Comparison of ENCODE assay signal across 13 mouse cellular contexts in the genomic region with DNA sequence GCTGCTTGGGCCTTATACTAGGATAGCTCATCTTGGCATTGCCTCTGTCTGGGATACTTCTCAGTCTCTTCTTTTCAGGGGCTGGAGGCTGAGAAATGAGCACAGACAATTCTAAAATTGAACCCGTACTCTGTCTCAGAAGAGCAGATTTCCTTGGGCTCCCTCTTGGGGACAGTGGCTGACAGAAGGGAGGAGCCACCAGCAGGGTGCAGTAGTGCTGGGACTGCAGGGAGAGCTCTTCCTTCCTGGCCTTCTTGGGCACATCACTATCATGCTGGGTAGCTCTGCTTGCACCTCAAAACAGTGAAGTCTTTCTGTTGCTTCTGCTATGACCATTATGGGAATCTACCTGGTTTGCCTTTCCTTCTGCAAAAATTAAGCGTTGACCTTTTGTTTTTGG. TPM values are rescaled to one million over a fixed set of nuclear protein-coding genes. Genes with fewer than 3 reads are reported as not detected.
A peak's percentile ranks its signal among the peaks of the same experiment; 100 is the strongest.
DNase-seq lines count a peak whose midpoint lies in the region; ATAC-seq and TF ChIP-seq lines count a peak whose summit lies in the region.
"Had no signal": no experiment of that assay in that cellular context is flagged by ENCODE, and none has a peak within 500 bp of the region (broad histone marks: within the 10 kb centered on the region; RNA-seq: fewer than 3 reads in every experiment).

No protein-coding gene starts in this region.

- H3K27ac ChIP-seq in kidney, postnatal 0 days: no peak overlapping the region
- H3K27ac ChIP-seq in kidney, embryonic 15.5 days: no peak overlapping the region
- no peak overlapping the region for H3K27ac ChIP-seq in bone marrow, adult 2 months (ENCODE audit: control insufficient read depth, insufficient read depth, low read depth, low read length, poor library complexity)
- peak overlapping the region; percentile 63 for H3K27ac ChIP-seq in midbrain, embryonic 14.5 days (replicated peaks; ENCODE audit: low read depth, low read length)
- H3K27ac ChIP-seq: forebrain, embryonic 12.5 days had no signal

- no peak overlapping the region for H3K4me2 ChIP-seq in kidney, postnatal 0 days (ENCODE audit: low read length)
- no peak overlapping the region for H3K4me2 ChIP-seq in kidney, embryonic 15.5 days
- no peak overlapping the region for H3K4me2 ChIP-seq in midbrain, embryonic 14.5 days (ENCODE audit: low read length)
- H3K4me2 ChIP-seq: forebrain, embryonic 12.5 days had no signal

- peaks cover under 1% of the 10 kb centered on the region; the same call in 1 of the 2 replicates for H3K4me1 ChIP-seq in kidney, postnatal 0 days (replicated peaks; ENCODE audit: insufficient read depth, low read length)
- peaks cover 11% of the 10 kb centered on the region for H3K4me1 ChIP-seq in kidney, embryonic 15.5 days
- no peaks in the 10 kb centered on the region for H3K4me1 ChIP-seq in bone marrow, adult 2 months (ENCODE audit: control insufficient read depth, insufficient read depth, low read length)
- peaks cover 15% of the 10 kb centered on the region; the same call in 1 of the 2 replicates for H3K4me1 ChIP-seq in midbrain, embryonic 14.5 days (ENCODE audit: control insufficient read depth, insufficient read depth, low read length)

- no peaks in the 10 kb centered on the region for H3K9me3 ChIP-seq in kidney, postnatal 0 days (replicated peaks; ENCODE audit: low read length)
- H3K9me3 ChIP-seq in kidney, embryonic 15.5 days (replicated peaks): no peaks in the 10 kb centered on the region
- no peaks in the 10 kb centered on the region for H3K9me3 ChIP-seq in midbrain, embryonic 14.5 days (ENCODE audit: control insufficient read depth, low read length)
- H3K9me3 ChIP-seq: forebrain, embryonic 12.5 days had no signal

- H3K27me3 ChIP-seq in kidney, postnatal 0 days (ENCODE audit: insufficient read depth, low read length): no peaks in the 10 kb centered on the region
- peaks cover 6% of the 10 kb centered on the region; the same call in 1 of the 2 replicates for H3K27me3 ChIP-seq in kidney, embryonic 15.5 days
- no peaks in the 10 kb centered on the region for H3K27me3 ChIP-seq in midbrain, embryonic 14.5 days (ENCODE audit: control insufficient read depth, insufficient read depth, low read length)

- no peak for ATAC-seq in kidney, postnatal 0 days (replicated peaks; ENCODE audit: low FRiP score, low read depth)
- no peak for ATAC-seq in kidney, embryonic 15.5 days (replicated peaks; ENCODE audit: low FRiP score)
- no peak for ATAC-seq in midbrain, embryonic 14.5 days (ENCODE audit: low FRiP score, low TSS enrichment)
- ATAC-seq: Patski had no signal

- no peaks in the 10 kb centered on the region for H3K36me3 ChIP-seq in kidney, postnatal 0 days (ENCODE audit: insufficient read depth, low read length)
- no peaks in the 10 kb centered on the region for H3K36me3 ChIP-seq in kidney, embryonic 15.5 days
- H3K36me3 ChIP-seq in midbrain, embryonic 14.5 days (ENCODE audit: control insufficient read depth, insufficient read depth, low read length): no peaks in the 10 kb centered on the region
- H3K36me3 ChIP-seq: forebrain, embryonic 12.5 days had no signal

- H3K9ac ChIP-seq in kidney, postnatal 0 days (ENCODE audit: low read depth, low read length): no peak overlapping the region
- H3K9ac ChIP-seq in kidney, embryonic 15.5 days: no peak overlapping the region
- no peak overlapping the region for H3K9ac ChIP-seq in midbrain, embryonic 14.5 days (replicated peaks; ENCODE audit: low read length)
- H3K9ac ChIP-seq: forebrain, embryonic 12.5 days had no signal

- TF ChIP-seq CTCF in kidney, postnatal 0 days (IDR thresholded peaks at IDR 0.05; ENCODE audit: low read depth): peak; percentile 43
- peak; percentile 21; the same call in 1 of the 2 replicates for TF ChIP-seq CTCF in bone marrow, adult 2 months (IDR thresholded peaks at IDR 0.05; ENCODE audit: control insufficient read depth, insufficient read depth, low read length)

- 41% methylated on average over 2 of the region's 2 CpGs for WGBS in kidney, postnatal 0 days
- WGBS in kidney, embryonic 15.5 days: 49% methylated on average over 2 of the region's 2 CpGs
- 54% methylated on average over 2 of the region's 2 CpGs for WGBS in bone marrow, adult 2 months
- 28% methylated on average over 2 of the region's 2 CpGs for WGBS in midbrain, embryonic 14.5 days

- no peak overlapping the region for H3K4me3 ChIP-seq in kidney, postnatal 0 days (replicated peaks; ENCODE audit: low read depth, low read length)
- H3K4me3 ChIP-seq in kidney, embryonic 15.5 days (replicated peaks): no peak overlapping the region
- H3K4me3 ChIP-seq in bone marrow, adult 2 months (replicated peaks; ENCODE audit: control insufficient read depth, low read depth, low read length): no peak overlapping the region
- no peak overlapping the region for H3K4me3 ChIP-seq in midbrain, embryonic 14.5 days (replicated peaks; ENCODE audit: low read depth, low read length)
- H3K4me3 ChIP-seq: forebrain, embryonic 12.5 days had no signal

- TF ChIP-seq POLR2A in bone marrow, adult 2 months (IDR thresholded peaks at IDR 0.05; ENCODE audit: borderline replicate concordance, control insufficient read depth, low read depth, low read length): no peak

- peak; percentile 41 for DNase-seq in embryo, embryonic 10 days (ENCODE audit: low spot score)
- DNase-seq in embryo, embryonic 10.5 days (ENCODE audit: low spot score): no peak
- no peak for DNase-seq in kidney, postnatal 0 days (ENCODE audit: low spot score)
- peak; percentile 20 for DNase-seq in midbrain, embryonic 14.5 days
- DNase-seq in right cerebral cortex, postnatal 10 days (ENCODE audit: low spot score in 2 of 2): no peak
- DNase-seq in layer of hippocampus, postnatal 14 days (ENCODE audit: low spot score in 2 of 2): no peak
- DNase-seq: adrenal gland, postnatal 36 days; kidney, adult 18-20 months; spleen, adult 18-20 months had no signal

RNA-seq across cellular contexts. Expression of a gene that starts 5.4 kb away (rescaled TPM):
- 12.9 and 13.8 TPM in 2 replicates for polyA plus RNA-seq in kidney, postnatal 0 days (2015; fragmentation: Nextera tagmentation; extraction: Ambion mirVana)
- 14.7 and 14.8 TPM in 2 replicates for polyA plus RNA-seq in kidney, embryonic 15.5 days (2015; fragmentation: Nextera tagmentation; extraction: Ambion mirVana)
- polyA plus RNA-seq in bone marrow, adult 2 months (2011; ENCODE audit: insufficient read depth, insufficient read length, low replicate concordance, missing spikeins): 5.1 and 16.1 TPM in 2 replicates
- 9.4 and 11.3 TPM in 2 replicates for polyA plus RNA-seq in midbrain, embryonic 14.5 days (2014; fragmentation: Nextera tagmentation; extraction: Ambion mirVana)
- total RNA-seq in layer of hippocampus, postnatal 14 days (2021): 1 to 10 TPM; 7.2 to 9.9 TPM

RNA-seq across cellular contexts. Expression of a gene that starts 32.6 kb away (rescaled TPM):
- 11.0 and 14.2 TPM in 2 replicates for polyA plus RNA-seq in kidney, postnatal 0 days (2015; fragmentation: Nextera tagmentation; extraction: Ambion mirVana)
- polyA plus RNA-seq in kidney, embryonic 15.5 days (2015; fragmentation: Nextera tagmentation; extraction: Ambion mirVana): 5.5 and 6.4 TPM in 2 replicates
- polyA plus RNA-seq in bone marrow, adult 2 months (2011; ENCODE audit: insufficient read depth, insufficient read length, low replicate concordance, missing spikeins): 3.3 and 9.2 TPM in 2 replicates
- polyA plus RNA-seq in midbrain, embryonic 14.5 days (2014; fragmentation: Nextera tagmentation; extraction: Ambion mirVana): 0.89 and 1.5 TPM in 2 replicates
- 1 to 10 TPM; 3.0 to 3.1 TPM for total RNA-seq in layer of hippocampus, postnatal 14 days (2021)

Comparison
In these comparisons a context has a peak if more than half of its experiments do, and no peak if none do; other contexts are left out.
1. DNase-seq: peak in embryo, embryonic 10 days (single experiment) and midbrain, embryonic 14.5 days (single experiment); none in embryo, embryonic 10.5 days (single experiment), kidney, postnatal 0 days (single experiment), right cerebral cortex, postnatal 10 days (0 of 2) and layer of hippocampus, postnatal 14 days (0 of 2).